Mouse (Mus musculus): ENCODE results near the gene Bend3.

The Bend3 gene

DNA sequence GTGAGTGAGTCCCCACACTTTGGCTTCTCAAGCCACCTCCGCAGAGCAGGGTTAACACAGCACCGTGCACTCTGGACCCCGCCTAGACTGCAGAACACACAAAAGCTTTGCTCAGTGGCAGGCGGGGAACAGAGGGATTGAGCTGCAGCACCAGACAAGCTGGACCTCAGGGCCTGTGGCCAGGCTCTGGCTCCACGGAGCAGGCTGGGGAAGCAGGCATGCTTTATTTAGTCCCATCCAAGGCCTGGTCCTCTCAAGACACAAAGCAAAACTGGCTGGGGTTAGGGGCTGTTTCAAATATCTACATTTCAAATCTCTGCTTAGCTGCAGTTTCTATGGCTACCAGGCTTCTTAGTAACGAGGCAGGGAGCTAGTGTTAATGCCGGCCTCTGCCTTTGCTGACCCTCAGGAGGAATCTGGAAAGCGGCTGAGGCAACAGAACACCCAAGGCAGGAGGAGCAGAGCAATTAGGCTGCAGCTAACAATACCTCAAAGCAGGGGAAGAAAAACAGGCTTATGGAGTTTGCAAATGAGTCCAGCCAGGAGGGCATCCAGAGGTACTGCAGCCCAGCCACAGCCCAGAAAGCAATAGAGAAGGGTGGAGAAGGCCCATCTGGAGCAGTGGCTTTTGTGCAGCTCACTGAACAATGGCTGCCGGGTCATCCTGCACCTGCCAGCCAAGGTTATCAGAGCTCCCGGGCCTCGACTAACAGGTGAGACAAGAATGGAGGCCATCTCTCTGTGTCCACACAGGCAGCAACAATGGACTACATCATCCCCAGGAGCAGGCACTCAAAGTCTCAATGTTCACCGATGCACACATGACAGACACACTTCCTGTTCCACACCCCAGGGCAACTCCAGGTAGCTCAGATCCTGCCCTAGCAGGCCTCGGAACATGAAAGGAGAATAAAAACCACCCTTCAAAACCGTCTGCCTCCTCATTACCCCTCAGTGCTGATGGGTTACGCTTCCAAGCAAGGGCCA is 48.9 kb downstream of the Bend3 start:
- in situ Hi-C loops (cut with MboI, MseI) = no loop called here

DNA sequence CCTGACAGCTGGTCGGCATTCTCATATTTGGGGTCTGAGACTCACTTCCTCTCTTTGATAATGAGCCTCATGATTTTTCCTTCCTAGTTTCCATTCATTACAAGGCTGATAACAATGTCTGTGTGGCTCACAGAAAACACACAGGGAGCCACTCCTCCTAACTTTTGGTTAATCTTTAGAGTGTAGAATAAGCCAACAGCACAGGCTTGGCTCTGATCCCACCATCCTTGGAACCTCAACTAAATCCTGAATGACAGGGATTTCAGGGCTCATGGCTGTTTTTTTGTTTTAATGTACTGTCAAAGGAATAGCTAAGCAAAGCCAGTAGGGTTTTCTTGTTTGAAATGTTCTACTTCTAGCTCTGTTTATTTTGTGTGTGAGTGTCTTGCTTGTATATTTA is 55.8 kb downstream of the Bend3 start:
- in situ Hi-C loops (cut with MboI, MseI) = no loop called here

DNA sequence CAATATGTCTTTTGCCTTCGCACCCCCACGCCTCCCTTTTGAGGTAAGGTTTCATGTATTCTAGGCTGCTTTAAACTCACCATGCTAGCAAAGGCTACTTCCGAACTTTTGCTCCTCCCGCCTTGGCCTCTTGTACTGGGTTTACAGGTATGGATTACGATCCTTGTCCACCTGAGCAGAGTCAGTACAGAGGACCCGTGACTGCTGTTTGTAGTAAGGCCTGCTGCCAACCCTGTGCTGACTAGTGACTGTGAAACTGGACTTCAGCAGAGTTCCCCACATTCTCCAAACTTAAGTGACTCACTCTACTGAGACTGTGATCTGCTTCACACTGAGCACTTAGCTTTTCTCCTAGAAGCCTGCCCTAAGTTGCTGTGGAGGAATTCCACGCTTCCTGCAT is 59.0 kb downstream of the Bend3 start:
- in situ Hi-C loops (cut with MboI, MseI) = no loop called here

DNA sequence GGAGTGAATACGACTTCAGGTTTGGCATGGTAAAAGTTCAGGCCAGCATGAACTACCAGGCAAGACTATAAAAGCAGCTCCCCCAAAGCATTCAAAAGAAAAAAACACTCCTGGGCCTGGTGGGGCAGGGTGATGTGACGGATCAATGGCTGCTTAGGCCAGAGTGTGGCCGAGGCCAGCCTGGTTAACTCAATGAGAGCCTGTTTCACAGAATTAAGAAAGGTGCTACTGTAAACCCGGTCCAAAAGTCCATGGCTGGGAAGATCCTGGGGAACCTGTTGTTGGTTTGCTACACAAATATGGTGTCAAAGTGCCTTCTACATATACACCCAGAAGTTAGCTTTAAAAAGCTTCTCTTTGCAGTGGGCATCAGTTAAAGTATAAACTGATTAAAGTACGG is 60.2 kb downstream of the Bend3 start:
- in situ Hi-C loops (cut with MboI, MseI) = no loop called here

DNA sequence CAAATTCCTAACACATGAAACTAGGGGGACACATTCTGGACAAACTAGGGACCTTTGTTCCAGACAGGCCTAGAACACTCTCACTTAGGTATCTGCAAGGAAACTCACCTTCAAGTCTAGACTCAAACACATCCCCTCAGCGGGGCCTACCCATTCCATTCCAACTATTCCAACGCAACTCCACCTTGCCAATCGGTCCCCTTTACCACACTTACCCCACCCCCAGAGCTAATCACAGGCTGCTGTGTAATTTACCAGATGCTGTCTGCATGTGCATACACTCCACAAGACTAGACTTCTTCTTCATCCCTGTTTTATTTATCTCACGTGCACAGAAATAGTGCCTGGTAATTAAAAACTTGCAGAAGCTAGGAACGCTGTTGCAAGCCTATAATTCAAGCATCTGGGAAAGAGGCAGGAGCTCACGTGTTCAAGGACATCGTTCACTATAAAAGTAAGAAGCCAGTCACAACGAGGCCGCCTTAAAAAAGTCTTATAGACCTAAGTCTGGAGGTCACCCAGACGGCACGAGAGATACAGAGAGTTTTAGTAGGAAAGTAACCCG is 61.2 kb downstream of the Bend3 start:
- in situ Hi-C loops (cut with MboI, MseI) = no loop called here

DNA sequence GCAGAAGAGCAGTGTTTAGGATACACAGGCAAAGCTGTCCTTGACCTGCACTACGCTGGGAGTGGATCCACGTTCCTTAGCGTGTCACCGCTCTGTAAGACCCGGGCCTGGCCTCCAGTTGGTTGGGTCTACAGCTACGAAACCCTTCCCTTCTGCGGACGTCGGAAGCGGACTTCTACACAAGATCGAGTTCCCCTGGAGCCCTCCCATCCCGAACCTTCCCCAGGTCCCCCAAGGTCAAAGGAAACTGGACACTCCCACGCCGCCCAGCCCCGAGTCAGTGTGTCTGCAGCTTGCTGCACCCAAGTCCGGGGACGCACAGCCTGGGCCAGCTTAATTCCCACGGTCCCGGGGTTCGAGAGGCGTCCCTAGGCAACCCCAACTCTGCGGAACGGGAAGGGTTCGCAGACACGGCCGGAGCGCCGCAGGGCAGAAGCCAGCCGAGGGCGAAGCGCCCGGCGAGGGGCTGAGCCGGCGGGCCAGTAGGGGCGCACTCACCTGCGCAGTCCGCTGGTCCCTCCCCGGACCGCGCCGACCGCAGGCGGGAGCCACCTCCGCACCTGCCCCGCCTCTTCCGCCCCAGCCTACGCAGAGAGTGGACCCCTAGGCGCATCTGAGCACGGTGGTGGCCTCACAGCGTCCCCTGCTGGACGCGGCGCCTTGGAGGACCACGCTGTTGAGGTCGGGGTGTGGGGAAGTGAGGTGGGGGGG is 62.0 kb downstream of the Bend3 start, which contains the start of gene 1700021F05Rik:
Gene 1700021F05Rik (minus strand): TSS at position 553 of the 711 bp plus-strand sequence.
- in situ Hi-C loops (cut with MboI, MseI) = no loop called here

DNA sequence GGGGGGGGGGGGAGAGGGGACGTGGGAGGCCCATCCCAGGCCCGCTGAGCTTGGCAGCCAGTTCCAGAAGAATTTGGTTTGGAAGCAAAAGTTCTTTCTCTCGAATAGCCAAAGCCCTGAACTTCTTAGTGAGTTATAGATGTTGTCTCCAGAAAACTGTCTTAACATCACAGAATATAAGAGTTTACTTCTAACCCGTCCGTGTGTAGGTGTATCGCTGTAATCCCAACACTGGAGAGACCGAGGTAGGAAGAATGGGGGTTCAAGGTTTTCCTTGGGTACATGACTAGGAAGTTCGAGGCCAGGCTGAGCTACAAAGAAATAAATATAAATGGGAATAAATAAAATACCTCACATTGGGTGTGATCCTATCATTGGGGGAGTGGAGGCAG is 62.5 kb downstream of the Bend3 start:
- in situ Hi-C loops (cut with MboI, MseI) = no loop called here

DNA sequence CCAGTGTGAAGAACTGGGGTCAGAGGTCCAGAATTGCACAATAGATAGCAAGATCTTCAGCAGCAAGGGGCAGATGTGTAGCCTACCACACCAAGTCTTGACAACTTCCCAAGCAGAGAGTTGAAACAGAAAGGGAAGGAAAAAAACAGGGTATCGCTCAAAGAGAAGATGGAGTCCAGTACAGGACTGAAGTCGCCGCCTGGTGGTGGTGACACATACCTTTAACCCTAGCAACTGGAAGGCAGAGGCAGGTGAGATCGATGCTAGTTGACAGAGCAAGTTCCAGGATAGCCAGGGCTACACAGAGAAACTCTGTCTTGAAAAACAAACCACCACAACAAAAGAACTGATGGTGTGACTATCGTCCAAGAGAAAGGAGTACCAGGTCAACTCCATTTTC is 70.8 kb downstream of the Bend3 start:
- in situ Hi-C loops (cut with MboI, MseI) = no loop called here

DNA sequence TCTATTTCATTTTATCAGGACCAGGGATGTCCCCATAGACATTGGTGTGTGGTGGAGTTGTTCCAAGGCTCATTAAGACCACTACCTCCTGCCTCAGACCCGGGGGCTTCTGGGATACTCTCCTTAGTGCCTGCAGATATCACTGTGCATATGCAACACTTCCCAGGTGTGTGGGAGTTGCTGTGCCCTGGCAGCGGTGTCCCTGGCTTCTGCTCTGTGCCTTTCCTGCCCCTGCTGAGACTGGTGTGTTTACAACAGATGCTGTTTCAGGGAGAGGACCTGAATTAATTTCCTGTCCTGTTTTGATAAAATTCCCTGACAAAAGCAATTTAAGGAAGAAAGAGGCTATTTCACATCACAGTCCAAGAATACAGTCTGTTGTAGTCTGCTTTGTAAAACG is 72.3 kb downstream of the Bend3 start:
- in situ Hi-C loops (cut with MboI, MseI) = no loop called here

DNA sequence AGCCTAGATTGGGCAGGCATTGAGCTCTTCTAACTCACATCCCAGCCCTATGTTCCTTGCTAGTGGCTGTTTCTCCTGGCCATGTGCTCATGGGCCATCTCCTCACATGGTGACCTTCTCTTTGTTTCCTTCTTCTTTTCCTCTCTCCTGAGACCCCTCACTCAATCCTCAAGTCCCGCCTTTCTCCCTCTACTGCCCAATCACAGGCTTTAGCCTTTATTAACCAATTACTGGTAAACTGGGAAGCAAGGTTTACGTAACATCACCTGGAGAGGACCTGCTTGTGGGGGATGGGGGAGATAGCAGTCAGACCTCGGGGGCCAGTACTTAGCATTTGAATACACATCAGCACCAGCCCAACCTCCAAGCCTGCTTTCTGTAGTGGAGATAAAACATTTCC is 72.8 kb downstream of the Bend3 start:
- in situ Hi-C loops (cut with MboI, MseI) = no loop called here

DNA sequence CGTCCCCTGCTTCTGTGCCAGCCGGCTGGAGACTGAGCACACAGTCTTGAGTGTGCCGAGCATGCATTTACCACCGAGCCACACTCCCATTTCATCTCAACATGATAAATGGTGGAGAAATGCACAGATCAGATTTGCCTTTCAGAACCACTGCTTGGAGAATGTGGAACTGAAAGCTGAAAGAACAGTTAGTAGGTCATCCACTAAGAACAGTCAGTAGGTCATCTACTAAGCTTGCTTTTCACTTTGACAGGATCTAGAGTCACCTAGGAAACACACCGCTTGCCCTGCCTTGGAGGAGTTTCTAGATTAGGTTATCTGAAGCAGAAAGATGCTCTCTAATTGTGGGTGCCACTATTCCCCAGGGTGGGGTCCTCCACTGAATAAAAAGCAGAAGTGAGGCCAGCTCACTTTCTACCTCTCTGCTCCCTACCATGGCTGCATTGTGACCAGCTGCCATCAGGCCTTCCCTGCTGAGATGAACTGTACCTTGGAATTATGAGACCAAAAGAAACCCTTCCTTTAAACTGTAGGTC is 79.1 kb downstream of the Bend3 start:
- in situ Hi-C loops (cut with MboI, MseI) = no loop called here

DNA sequence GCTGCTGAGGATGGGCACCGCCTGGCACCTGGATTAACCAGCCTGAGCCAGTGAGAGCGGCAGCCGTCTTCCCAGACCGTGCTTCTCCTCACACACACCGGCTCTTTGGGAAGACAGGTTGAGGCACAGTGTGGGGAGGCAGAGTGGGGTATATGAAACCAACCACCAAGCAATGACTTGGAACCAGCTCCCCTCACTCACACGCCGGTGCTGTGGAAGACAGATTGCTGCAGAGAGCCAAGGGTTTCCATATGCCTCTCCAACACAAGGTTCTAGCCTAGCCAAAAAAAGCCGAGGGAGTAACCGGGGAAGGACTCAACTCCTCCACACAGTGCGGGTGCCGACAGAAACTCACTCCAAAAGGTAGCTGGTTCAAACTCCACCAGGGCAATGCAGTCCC is 80.7 kb downstream of the Bend3 start:
- in situ Hi-C loops (cut with MboI, MseI) = no loop called here

DNA sequence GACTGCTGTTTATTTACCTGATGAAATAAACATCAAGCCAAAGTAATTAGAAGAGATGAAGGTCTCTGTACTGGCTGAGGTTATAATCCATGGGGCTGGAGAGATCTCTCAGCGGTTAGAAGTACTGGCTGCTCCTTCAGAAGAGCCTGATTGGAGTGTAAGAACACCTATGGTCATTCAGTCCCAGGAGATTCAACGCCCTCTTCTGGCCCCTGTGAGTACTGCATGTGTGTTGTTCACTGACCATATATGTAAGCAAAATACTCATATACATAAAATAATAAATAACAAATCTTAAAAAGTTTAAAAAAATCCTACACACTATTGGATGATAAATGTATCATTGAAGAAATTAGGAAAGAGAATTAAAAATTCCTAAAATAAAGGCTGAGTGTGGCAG is 82.1 kb downstream of the Bend3 start:
- in situ Hi-C loops (cut with MboI, MseI) = no loop called here

DNA sequence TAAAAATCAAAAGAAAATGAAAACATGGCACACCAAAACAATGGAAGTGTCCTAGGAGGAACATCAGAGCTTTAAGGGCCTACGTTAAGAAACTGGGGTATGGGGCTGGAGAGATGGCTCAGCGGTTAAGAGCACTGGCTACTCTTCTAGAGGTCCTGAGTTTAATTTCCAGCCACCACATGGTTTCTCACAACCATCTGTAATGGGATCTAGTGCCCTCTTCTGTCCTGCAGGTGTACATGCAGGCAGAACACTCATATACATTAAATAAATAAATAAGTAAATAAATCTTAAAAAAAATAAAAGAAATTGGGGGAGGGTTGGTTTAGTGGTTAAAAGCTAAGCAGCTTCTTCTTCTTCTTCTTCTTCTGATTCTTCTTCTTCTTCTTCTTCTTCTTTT is 82.7 kb downstream of the Bend3 start:
- in situ Hi-C loops (cut with MboI, MseI) = no loop called here

Measured in T-helper 2 cell (primary cell).